Mouse (Mus musculus): ENCODE data around the gene Klhl36. TPM values are rescaled to one million over a fixed set of nuclear protein-coding genes. Genes with fewer than 3 reads are reported as not detected.
A peak's percentile ranks its signal among the peaks of the same experiment; 100 is the strongest.

The Klhl36 gene
- polyA plus RNA-seq, 1 experiment from 2014 or later, result 9.2 TPM

- Histone ChIP-seq H3K4me3 (ENCODE audit: low read depth, low read length) (no peak overlapping the region), H3K27ac (ENCODE audit: low read depth, low read length) (no peak overlapping the region), H3K4me2 (replicated peaks; ENCODE audit: low read depth, low read length) (no peak overlapping the region), H3K9ac (ENCODE audit: low read depth, low read length) (no peak overlapping the region), H3K4me1 (replicated peaks; ENCODE audit: control insufficient read depth, insufficient read depth, low read length) (peaks cover 10% of the 10 kb centered on the region), H3K36me3 (ENCODE audit: control insufficient read depth, insufficient read depth, low read length) (0 out of 2 replicates have a peak, but pooled peaks cover 2% of the 10 kb centered on the region), H3K27me3 (ENCODE audit: control insufficient read depth, insufficient read depth, low read length) (no peaks in the 10 kb centered on the region), H3K9me3 (ENCODE audit: control insufficient read depth, low read length) (no peaks in the 10 kb centered on the region)
- WGBS, result 50% methylated on average over 4 of the region's 4 CpGs
- ATAC-seq (ENCODE audit: low FRiP score), result no peak
- DNase-seq (ENCODE audit: low spot score), result no peak
These were observed 38.0 kb upstream of the Klhl36 start for GRCm38 (mm10) chr8:119824100-119824499.

DNA sequence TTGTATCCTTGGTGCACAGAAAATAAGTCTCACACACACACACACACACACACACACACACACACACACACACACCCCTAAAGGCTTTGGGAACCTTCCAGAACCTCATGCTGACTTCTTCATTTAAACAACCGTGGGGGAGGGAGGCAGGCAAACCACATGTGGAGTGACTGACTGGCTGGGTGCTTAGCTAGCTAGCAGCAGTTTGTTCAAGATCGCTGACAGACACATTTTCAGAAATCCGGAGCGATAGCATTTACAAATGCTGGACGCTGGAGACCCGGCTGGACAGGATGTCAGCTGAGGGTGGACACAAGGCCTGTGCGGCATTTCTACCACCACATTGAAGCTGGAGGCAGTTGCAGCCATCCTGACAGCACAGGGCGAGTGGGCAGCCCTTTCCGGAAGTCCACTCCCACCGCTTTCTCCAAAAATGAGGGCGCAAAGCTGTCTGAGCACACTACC, 37.2 kb upstream of the Klhl36 start:
- Histone ChIP-seq H3K4me1 (replicated peaks; ENCODE audit: control insufficient read depth, insufficient read depth, low read length) (peaks cover 16% of the 10 kb centered on the region), H3K4me2 (replicated peaks; ENCODE audit: low read depth, low read length) (no peak overlapping the region), H3K9me3 (ENCODE audit: control insufficient read depth, low read length) (no peaks in the 10 kb centered on the region), H3K27me3 (ENCODE audit: control insufficient read depth, insufficient read depth, low read length) (no peaks in the 10 kb centered on the region), H3K9ac (ENCODE audit: low read depth, low read length) (no peak overlapping the region), H3K36me3 (ENCODE audit: control insufficient read depth, insufficient read depth, low read length) (0 out of 2 replicates have a peak, but pooled peaks cover 2% of the 10 kb centered on the region), H3K4me3 (ENCODE audit: low read depth, low read length) (no peak overlapping the region), H3K27ac (ENCODE audit: low read depth, low read length) (no peak overlapping the region)
- DNase-seq (ENCODE audit: low spot score) (no peak), ATAC-seq (ENCODE audit: low FRiP score) (no peak)
- 76% methylated on average over 11 of the region's 11 CpGs for WGBS

DNA sequence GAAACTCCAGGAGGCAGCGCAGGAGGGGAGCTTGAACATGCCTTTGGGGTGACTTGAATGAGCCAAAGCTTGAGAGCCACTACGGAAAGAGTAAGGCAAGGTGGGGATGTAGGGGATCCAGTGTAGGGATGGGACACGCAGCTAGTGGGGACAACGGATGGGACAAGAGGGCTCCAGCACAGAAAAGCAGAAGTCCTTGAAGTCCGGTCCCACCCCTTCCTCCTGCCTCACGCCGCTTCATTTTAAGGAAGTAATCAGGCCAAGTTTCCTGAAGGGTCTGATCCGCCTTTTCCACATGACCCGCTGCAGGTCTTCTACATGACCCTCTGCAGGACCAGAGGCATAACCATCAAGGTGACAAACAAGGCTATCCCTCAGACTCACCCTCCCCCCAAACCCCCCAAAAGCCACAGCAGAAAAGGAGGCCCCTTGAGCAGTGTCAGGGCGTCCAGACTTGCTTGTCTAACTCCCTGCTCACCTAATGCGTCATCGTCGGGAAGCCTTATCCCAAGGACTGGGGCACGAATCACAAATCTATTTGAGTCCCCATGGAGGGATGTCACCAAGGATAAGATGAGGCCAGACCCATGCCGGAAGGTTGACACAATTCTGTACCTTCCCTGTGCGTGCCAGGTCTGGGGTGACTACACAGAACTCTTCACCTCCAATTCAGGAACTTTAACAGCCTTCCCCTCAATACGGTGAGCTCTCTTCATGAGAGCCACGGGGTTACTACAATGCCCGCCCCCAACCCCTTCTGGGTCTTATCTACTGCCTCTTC, 35.9 kb upstream of the Klhl36 start:
- Histone ChIP-seq H3K27ac (ENCODE audit: low read depth, low read length) (no peak overlapping the region), H3K27me3 (ENCODE audit: control insufficient read depth, insufficient read depth, low read length) (no peaks in the 10 kb centered on the region), H3K4me1 (replicated peaks; ENCODE audit: control insufficient read depth, insufficient read depth, low read length) (peaks cover 29% of the 10 kb centered on the region), H3K9me3 (ENCODE audit: control insufficient read depth, low read length) (no peaks in the 10 kb centered on the region), H3K36me3 (ENCODE audit: control insufficient read depth, insufficient read depth, low read length) (0 out of 2 replicates have a peak, but pooled peaks cover 2% of the 10 kb centered on the region), H3K9ac (ENCODE audit: low read depth, low read length) (no peak overlapping the region), H3K4me3 (ENCODE audit: low read depth, low read length) (no peak overlapping the region), H3K4me2 (replicated peaks; ENCODE audit: low read depth, low read length) (no peak overlapping the region)
- DNase-seq (ENCODE audit: low spot score) (no peak), ATAC-seq (ENCODE audit: low FRiP score) (no peak)
- 88% methylated on average over 19 of the region's 19 CpGs for WGBS

DNA sequence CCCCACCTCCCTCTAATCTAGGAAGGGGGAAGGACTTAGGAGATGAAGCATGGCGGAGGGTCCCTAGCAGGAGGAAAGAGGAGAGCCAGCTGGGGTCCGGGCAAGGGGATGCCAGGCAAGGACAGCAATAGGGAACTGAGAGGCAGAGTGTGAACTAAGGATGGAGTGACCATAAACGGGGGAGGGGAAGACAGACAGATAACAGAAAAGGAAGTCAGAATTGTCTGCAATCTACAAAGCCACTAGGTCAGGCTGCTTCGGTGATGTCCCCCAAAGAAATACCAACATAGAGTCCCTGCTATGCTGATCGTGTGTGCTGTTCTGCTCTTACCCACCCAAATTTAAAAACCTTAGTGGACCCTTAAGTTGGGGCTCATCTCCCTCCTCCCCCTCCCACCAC, 35.1 kb upstream of the Klhl36 start:
- no peak overlapping the region for H3K9ac ChIP-seq (ENCODE audit: low read depth, low read length)
- WGBS, result 84% methylated on average over 5 of the region's 5 CpGs
- H3K4me2 ChIP-seq (replicated peaks; ENCODE audit: low read depth, low read length), result no peak overlapping the region
- peaks cover 38% of the 10 kb centered on the region for H3K4me1 ChIP-seq (replicated peaks; ENCODE audit: control insufficient read depth, insufficient read depth, low read length)
- H3K27ac ChIP-seq (ENCODE audit: low read depth, low read length), result no peak overlapping the region
- H3K27me3 ChIP-seq (ENCODE audit: control insufficient read depth, insufficient read depth, low read length), result no peaks in the 10 kb centered on the region
- H3K4me3 ChIP-seq (ENCODE audit: low read depth, low read length), result no peak overlapping the region
- H3K9me3 ChIP-seq (ENCODE audit: control insufficient read depth, low read length), result no peaks in the 10 kb centered on the region
- no peak for DNase-seq (ENCODE audit: low spot score)
- H3K36me3 ChIP-seq (ENCODE audit: control insufficient read depth, insufficient read depth, low read length), result 0 out of 2 replicates have a peak, but pooled peaks cover 2% of the 10 kb centered on the region
- ATAC-seq (ENCODE audit: low FRiP score), result no peak

- ATAC-seq (ENCODE audit: low FRiP score) (no peak), DNase-seq (ENCODE audit: low spot score) (no peak)
- H3K4me2 ChIP-seq (replicated peaks; ENCODE audit: low read depth, low read length), result no peak overlapping the region
- no peaks in the 10 kb centered on the region for H3K9me3 ChIP-seq (ENCODE audit: control insufficient read depth, low read length)
- H3K27ac ChIP-seq (ENCODE audit: low read depth, low read length), result no peak overlapping the region
- H3K4me3 ChIP-seq (ENCODE audit: low read depth, low read length), result no peak overlapping the region
- peaks cover 44% of the 10 kb centered on the region for H3K4me1 ChIP-seq (replicated peaks; ENCODE audit: control insufficient read depth, insufficient read depth, low read length)
- H3K9ac ChIP-seq (ENCODE audit: low read depth, low read length), result no peak overlapping the region
- WGBS, result 40% methylated on average over 4 of the region's 4 CpGs
- no peaks in the 10 kb centered on the region for H3K36me3 ChIP-seq (ENCODE audit: control insufficient read depth, insufficient read depth, low read length)
- H3K27me3 ChIP-seq (ENCODE audit: control insufficient read depth, insufficient read depth, low read length), result no peaks in the 10 kb centered on the region
These were observed 34.3 kb upstream of the Klhl36 start for GRCm38 (mm10) chr8:119827721-119828153.

DNA sequence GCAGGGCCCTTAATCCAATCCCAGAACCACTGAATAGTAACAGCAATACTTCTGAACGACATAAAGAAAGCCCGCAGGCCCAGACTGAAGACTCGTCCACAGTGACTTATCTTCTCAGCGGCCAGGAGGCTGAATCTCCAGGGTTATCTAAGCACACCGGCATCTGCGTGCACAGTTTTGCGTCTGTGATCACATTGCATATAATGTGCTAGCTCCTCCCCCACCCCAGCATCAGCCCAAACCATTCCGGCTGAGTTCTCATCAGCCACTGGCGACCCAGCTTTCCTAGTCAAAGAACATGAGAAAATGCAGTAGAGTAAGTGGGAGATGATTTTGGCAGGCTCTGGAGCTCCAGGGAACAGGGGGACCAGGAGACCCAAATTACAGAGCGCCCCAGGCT, 33.1 kb upstream of the Klhl36 start:
- DNase-seq (ENCODE audit: low spot score) (no peak), ATAC-seq (ENCODE audit: low FRiP score) (no peak)
- Histone ChIP-seq H3K9ac (ENCODE audit: low read depth, low read length) (no peak overlapping the region), H3K9me3 (ENCODE audit: control insufficient read depth, low read length) (no peaks in the 10 kb centered on the region), H3K27ac (ENCODE audit: low read depth, low read length) (peak overlapping the region; percentile 36; the same call in 1 of the 2 replicates), H3K4me1 (replicated peaks; ENCODE audit: control insufficient read depth, insufficient read depth, low read length) (peaks cover 49% of the 10 kb centered on the region), H3K27me3 (ENCODE audit: control insufficient read depth, insufficient read depth, low read length) (no peaks in the 10 kb centered on the region), H3K4me3 (ENCODE audit: low read depth, low read length) (no peak overlapping the region), H3K4me2 (replicated peaks; ENCODE audit: low read depth, low read length) (no peak overlapping the region; the same call in 1 of the 2 replicates), H3K36me3 (ENCODE audit: control insufficient read depth, insufficient read depth, low read length) (no peaks in the 10 kb centered on the region)
- WGBS, result 67% methylated on average over 10 of the region's 10 CpGs

GRCm38 (mm10) chr8:119829420-119829819, 32.6 kb upstream of the Klhl36 start:
- DNase-seq (ENCODE audit: low spot score), result no peak
- H3K4me2 ChIP-seq (replicated peaks; ENCODE audit: low read depth, low read length), result no peak overlapping the region; the same call in 1 of the 2 replicates

DNA sequence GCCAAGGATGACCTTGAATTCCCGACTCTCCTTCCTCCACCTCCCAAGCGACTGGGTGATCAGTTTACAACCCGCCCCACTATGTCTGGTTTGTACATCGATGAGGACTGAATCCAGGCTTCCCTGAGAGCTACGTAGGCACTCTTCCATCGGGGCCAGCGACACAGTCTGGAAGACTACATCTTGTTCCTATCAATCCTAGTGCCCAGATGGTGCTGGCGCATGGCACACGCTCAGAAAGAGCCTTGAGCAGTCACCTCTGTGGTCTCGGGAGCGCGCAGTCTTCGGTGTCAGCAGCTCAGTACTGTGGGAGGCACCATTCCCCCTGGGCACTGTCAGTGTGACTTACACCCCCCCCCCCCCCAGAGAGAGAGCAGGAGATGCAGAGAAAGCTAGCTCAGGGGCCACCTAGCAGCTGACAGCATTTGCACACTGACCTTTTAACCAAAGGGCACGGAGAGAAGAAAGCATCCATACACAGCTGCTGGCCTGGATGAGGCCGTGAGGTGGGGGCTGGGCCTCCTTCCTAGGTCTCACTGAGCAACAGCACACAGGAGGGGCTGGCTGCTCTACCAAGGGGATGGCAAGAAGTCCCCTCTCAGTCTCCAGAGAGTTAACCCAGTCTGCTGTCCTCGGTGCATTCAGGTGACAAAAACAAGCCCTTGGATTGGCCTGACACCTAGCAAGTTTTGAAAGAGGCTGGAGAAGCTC, 32.0 kb upstream of the Klhl36 start:
- DNase-seq (ENCODE audit: low spot score) (peak; percentile 63), ATAC-seq (ENCODE audit: low FRiP score) (peak; percentile 44; the same call in 1 of the 2 replicates)
- H3K4me1 ChIP-seq (replicated peaks; ENCODE audit: control insufficient read depth, insufficient read depth, low read length), result peaks cover 49% of the 10 kb centered on the region
- H3K4me2 ChIP-seq (replicated peaks; ENCODE audit: low read depth, low read length), result peak overlapping the region; percentile 14; the same call in 1 of the 2 replicates
- peak overlapping the region; percentile 36; the same call in 1 of the 2 replicates for H3K27ac ChIP-seq (ENCODE audit: low read depth, low read length)
- no peaks in the 10 kb centered on the region for H3K9me3 ChIP-seq (ENCODE audit: control insufficient read depth, low read length)
- H3K27me3 ChIP-seq (ENCODE audit: control insufficient read depth, insufficient read depth, low read length), result no peaks in the 10 kb centered on the region
- H3K9ac ChIP-seq (ENCODE audit: low read depth, low read length), result no peak overlapping the region
- H3K4me3 ChIP-seq (ENCODE audit: low read depth, low read length), result no peak overlapping the region
- WGBS, result 37% methylated on average over 16 of the region's 16 CpGs
- no peaks in the 10 kb centered on the region for H3K36me3 ChIP-seq (ENCODE audit: control insufficient read depth, insufficient read depth, low read length)

More at GRCm38 (mm10) chr8:119829420-119829819, 32.6 kb upstream of the Klhl36 start:
- no peaks in the 10 kb centered on the region for H3K9me3 ChIP-seq (ENCODE audit: control insufficient read depth, low read length)
- H3K27ac ChIP-seq (ENCODE audit: low read depth, low read length), result peak overlapping the region; percentile 36; the same call in 1 of the 2 replicates
- 0 out of 2 replicates have a peak overlapping the region, but pooled peaks have one; percentile 15 for H3K9ac ChIP-seq (ENCODE audit: low read depth, low read length)
- WGBS, result 80% methylated on average over 13 of the region's 13 CpGs
- ATAC-seq (ENCODE audit: low FRiP score), result no peak
- no peak overlapping the region for H3K4me3 ChIP-seq (ENCODE audit: low read depth, low read length)
- no peaks in the 10 kb centered on the region for H3K27me3 ChIP-seq (ENCODE audit: control insufficient read depth, insufficient read depth, low read length)
- peaks cover 49% of the 10 kb centered on the region for H3K4me1 ChIP-seq (replicated peaks; ENCODE audit: control insufficient read depth, insufficient read depth, low read length)
- H3K36me3 ChIP-seq (ENCODE audit: control insufficient read depth, insufficient read depth, low read length), result no peaks in the 10 kb centered on the region

Data from hindbrain, embryonic 11.5 days (tissue).